Mouse (Mus musculus): ENCODE results near the gene Zc3h7a. TPM values are rescaled to one million over a fixed set of nuclear protein-coding genes. Genes with fewer than 3 reads are reported as not detected.

Zc3h7a gene
- polyA plus RNA-seq, 1 experiment from 2014 or later, result 113 TPM

- Histone ChIP-seq H3K4me3 (ENCODE audit: low read depth, low read length) (no peak overlapping the region), H3K4me1 (ENCODE audit: control insufficient read depth, insufficient read depth, low read length) (no peaks in the 10 kb centered on the region), H3K9me3 (ENCODE audit: control insufficient read depth, low read depth, low read length) (no peaks in the 10 kb centered on the region), H3K9ac (replicated peaks; ENCODE audit: low read depth, low read length) (no peak overlapping the region), H3K4me2 (replicated peaks; ENCODE audit: low read depth, low read length) (no peak overlapping the region), H3K27me3 (ENCODE audit: control insufficient read depth, insufficient read depth, low read length) (no peaks in the 10 kb centered on the region), H3K36me3 (ENCODE audit: control insufficient read depth, insufficient read depth, low read length) (peaks cover 82% of the 10 kb centered on the region), H3K27ac (ENCODE audit: low read length) (no peak overlapping the region)
- WGBS, result 89% methylated on average over 4 of the region's 4 CpGs
- no peak for ATAC-seq (ENCODE audit: insufficient number of reproducible peaks, insufficient read depth, low FRiP score, low read depth)
Observed at GRCm38 (mm10) chr16:11197052-11197451, 20.9 kb upstream of the Zc3h7a start.

DNA sequence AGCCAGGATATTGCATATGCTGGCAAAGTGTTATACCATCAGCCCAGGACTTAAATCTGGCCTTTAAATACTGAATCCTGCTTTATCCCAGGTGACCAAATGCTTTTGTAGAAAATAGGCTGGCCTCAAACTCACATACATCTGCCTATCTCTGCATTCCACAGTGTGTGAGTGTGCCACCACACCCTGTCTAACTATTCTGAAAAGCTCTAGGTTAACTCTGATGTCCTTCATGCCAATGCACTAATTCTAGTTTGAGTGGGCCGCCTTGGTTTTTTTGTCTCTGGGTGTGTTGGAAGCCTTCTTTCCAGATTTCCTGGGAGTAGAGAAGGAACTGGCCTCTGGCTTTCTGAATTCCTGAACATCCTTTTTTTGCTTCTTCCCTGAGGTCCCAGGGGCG is 17.0 kb upstream of the Zc3h7a start:
- no peak overlapping the region for H3K4me3 ChIP-seq (ENCODE audit: low read depth, low read length)
- H3K27me3 ChIP-seq (ENCODE audit: control insufficient read depth, insufficient read depth, low read length), result no peaks in the 10 kb centered on the region
- no peaks in the 10 kb centered on the region for H3K9me3 ChIP-seq (ENCODE audit: control insufficient read depth, low read depth, low read length)
- WGBS, result 98% methylated on average over 2 of the region's 2 CpGs
- H3K4me2 ChIP-seq (replicated peaks; ENCODE audit: low read depth, low read length), result no peak overlapping the region
- no peak for ATAC-seq (ENCODE audit: insufficient number of reproducible peaks, insufficient read depth, low FRiP score, low read depth)
- H3K4me1 ChIP-seq (ENCODE audit: control insufficient read depth, insufficient read depth, low read length), result no peaks in the 10 kb centered on the region
- H3K9ac ChIP-seq (replicated peaks; ENCODE audit: low read depth, low read length), result no peak overlapping the region
- H3K27ac ChIP-seq (ENCODE audit: low read length), result no peak overlapping the region
- peaks cover 55% of the 10 kb centered on the region for H3K36me3 ChIP-seq (ENCODE audit: control insufficient read depth, insufficient read depth, low read length)

GRCm38 (mm10) chr16:11190150-11190549 is 14.0 kb upstream of the Zc3h7a start:
- Histone ChIP-seq H3K9ac (replicated peaks; ENCODE audit: low read depth, low read length) (no peak overlapping the region), H3K4me3 (ENCODE audit: low read depth, low read length) (no peak overlapping the region), H3K9me3 (ENCODE audit: control insufficient read depth, low read depth, low read length) (no peaks in the 10 kb centered on the region), H3K4me1 (ENCODE audit: control insufficient read depth, insufficient read depth, low read length) (no peaks in the 10 kb centered on the region), H3K36me3 (ENCODE audit: control insufficient read depth, insufficient read depth, low read length) (peaks cover 24% of the 10 kb centered on the region), H3K4me2 (replicated peaks; ENCODE audit: low read depth, low read length) (no peak overlapping the region), H3K27me3 (ENCODE audit: control insufficient read depth, insufficient read depth, low read length) (no peaks in the 10 kb centered on the region), H3K27ac (ENCODE audit: low read length) (no peak overlapping the region)
- 87% methylated on average over 7 of the region's 7 CpGs for WGBS
- ATAC-seq (ENCODE audit: insufficient number of reproducible peaks, insufficient read depth, low FRiP score, low read depth), result no peak

DNA sequence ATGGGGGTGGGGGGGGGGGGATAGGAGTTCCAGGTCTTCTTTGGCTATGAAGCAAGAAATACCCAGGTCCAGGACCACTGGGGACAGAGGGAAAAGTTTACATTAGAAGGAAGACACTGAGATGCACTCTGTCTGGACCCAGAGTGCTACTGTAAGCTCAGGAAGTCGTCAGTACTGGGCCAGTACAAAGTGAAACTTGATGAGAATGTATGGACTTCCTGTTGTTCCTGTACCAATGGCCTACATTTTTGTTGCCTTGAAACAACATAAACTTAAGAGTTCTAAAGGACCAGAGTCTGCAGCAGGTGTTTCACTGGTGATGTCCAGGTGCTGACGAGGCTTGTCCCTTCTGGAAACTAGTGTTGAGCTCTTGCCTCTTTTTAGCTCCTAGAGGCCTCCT is 1.2 kb upstream of the Zc3h7a start:
- WGBS, result 59% methylated on average over 2 of the region's 2 CpGs
- Histone ChIP-seq H3K36me3 (ENCODE audit: control insufficient read depth, insufficient read depth, low read length) (no peaks in the 10 kb centered on the region), H3K4me1 (ENCODE audit: control insufficient read depth, insufficient read depth, low read length) (no peaks in the 10 kb centered on the region), H3K4me3 (ENCODE audit: low read depth, low read length) (no peak overlapping the region), H3K9ac (replicated peaks; ENCODE audit: low read depth, low read length) (no peak overlapping the region), H3K9me3 (ENCODE audit: control insufficient read depth, low read depth, low read length) (no peaks in the 10 kb centered on the region), H3K4me2 (replicated peaks; ENCODE audit: low read depth, low read length) (no peak overlapping the region), H3K27me3 (ENCODE audit: control insufficient read depth, insufficient read depth, low read length) (no peaks in the 10 kb centered on the region), H3K27ac (ENCODE audit: low read length) (no peak overlapping the region)
- no peak for ATAC-seq (ENCODE audit: insufficient number of reproducible peaks, insufficient read depth, low FRiP score, low read depth)

DNA sequence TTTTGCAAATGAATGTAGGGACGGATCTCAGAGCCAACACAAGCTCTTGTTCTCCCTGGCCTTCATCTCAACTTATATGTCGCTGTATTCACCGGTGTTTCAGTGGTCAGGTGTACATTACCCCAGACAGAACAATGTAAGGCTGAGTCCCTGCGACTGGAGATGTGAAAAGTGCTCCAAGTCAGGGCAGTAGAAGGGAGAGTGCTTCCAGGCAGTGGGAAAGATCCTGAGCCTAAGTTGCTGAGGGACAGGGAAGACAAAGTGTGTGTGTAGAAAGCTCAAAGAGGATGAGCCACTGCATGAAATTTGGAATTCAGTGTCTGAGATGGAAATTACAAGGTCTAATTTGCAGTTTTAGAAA is 671 bp upstream of the Zc3h7a start:
- no peaks in the 10 kb centered on the region for H3K36me3 ChIP-seq (ENCODE audit: control insufficient read depth, insufficient read depth, low read length)
- WGBS, result 2% methylated on average over 4 of the region's 4 CpGs
- peak overlapping the region; percentile 90 for H3K4me2 ChIP-seq (replicated peaks; ENCODE audit: low read depth, low read length)
- ATAC-seq (ENCODE audit: insufficient number of reproducible peaks, insufficient read depth, low FRiP score, low read depth), result no peak
- H3K4me3 ChIP-seq (ENCODE audit: low read depth, low read length), result peak overlapping the region; percentile 94
- peak overlapping the region; percentile 41 for H3K9ac ChIP-seq (replicated peaks; ENCODE audit: low read depth, low read length)
- no peak overlapping the region for H3K27ac ChIP-seq (ENCODE audit: low read length)
- no peaks in the 10 kb centered on the region for H3K4me1 ChIP-seq (ENCODE audit: control insufficient read depth, insufficient read depth, low read length)
- no peaks in the 10 kb centered on the region for H3K9me3 ChIP-seq (ENCODE audit: control insufficient read depth, low read depth, low read length)
- H3K27me3 ChIP-seq (ENCODE audit: control insufficient read depth, insufficient read depth, low read length), result no peaks in the 10 kb centered on the region

GRCm38 (mm10) chr16:11175489-11176207 is 545 bp downstream of the Zc3h7a start:
- peak overlapping the region; percentile 90 for H3K4me2 ChIP-seq (replicated peaks; ENCODE audit: low read depth, low read length)
- no peaks in the 10 kb centered on the region for H3K36me3 ChIP-seq (ENCODE audit: control insufficient read depth, insufficient read depth, low read length)
- peak overlapping the region; percentile 94 for H3K4me3 ChIP-seq (ENCODE audit: low read depth, low read length)
- peak overlapping the region; percentile 87 for H3K27ac ChIP-seq (ENCODE audit: low read length)
- no peaks in the 10 kb centered on the region for H3K9me3 ChIP-seq (ENCODE audit: control insufficient read depth, low read depth, low read length)
- H3K27me3 ChIP-seq (ENCODE audit: control insufficient read depth, insufficient read depth, low read length), result no peaks in the 10 kb centered on the region
- no peaks in the 10 kb centered on the region for H3K4me1 ChIP-seq (ENCODE audit: control insufficient read depth, insufficient read depth, low read length)
- under 1% methylated on average over 68 of the region's 72 CpGs for WGBS
- peak; percentile 75 for ATAC-seq (ENCODE audit: insufficient number of reproducible peaks, insufficient read depth, low FRiP score, low read depth)
- peak overlapping the region; percentile 81 for H3K9ac ChIP-seq (replicated peaks; ENCODE audit: low read depth, low read length)

DNA sequence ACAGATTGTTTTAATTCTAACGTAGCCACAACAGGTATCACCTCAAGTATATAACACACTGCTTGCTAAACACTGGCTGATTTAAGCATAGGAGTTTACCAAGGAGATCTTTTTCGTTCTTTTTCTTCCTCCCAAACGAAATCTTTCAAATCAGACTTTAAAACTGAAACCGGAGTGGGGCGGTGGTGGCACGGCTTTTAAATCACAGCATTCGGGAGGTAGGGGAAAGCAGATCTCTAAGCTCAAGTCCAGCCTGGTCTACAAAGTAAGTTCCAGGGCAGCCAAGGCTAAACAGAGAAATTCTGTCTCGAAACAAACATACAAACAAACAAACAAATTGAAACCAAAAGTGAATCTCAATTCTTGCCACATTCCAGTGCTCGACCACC is 1.1 kb downstream of the Zc3h7a start:
- H3K27ac ChIP-seq (ENCODE audit: low read length), result peak overlapping the region; percentile 87
- peak overlapping the region; percentile 90 for H3K4me2 ChIP-seq (replicated peaks; ENCODE audit: low read depth, low read length)
- no peaks in the 10 kb centered on the region for H3K4me1 ChIP-seq (ENCODE audit: control insufficient read depth, insufficient read depth, low read length)
- H3K4me3 ChIP-seq (ENCODE audit: low read depth, low read length), result peak overlapping the region; percentile 94
- no peak for ATAC-seq (ENCODE audit: insufficient number of reproducible peaks, insufficient read depth, low FRiP score, low read depth)
- no peaks in the 10 kb centered on the region for H3K9me3 ChIP-seq (ENCODE audit: control insufficient read depth, low read depth, low read length)
- no peaks in the 10 kb centered on the region for H3K27me3 ChIP-seq (ENCODE audit: control insufficient read depth, insufficient read depth, low read length)
- WGBS, result 10% methylated on average over 9 of the region's 9 CpGs
- no peaks in the 10 kb centered on the region for H3K36me3 ChIP-seq (ENCODE audit: control insufficient read depth, insufficient read depth, low read length)
- H3K9ac ChIP-seq (replicated peaks; ENCODE audit: low read depth, low read length), result peak overlapping the region; percentile 81; the same call in 1 of the 2 replicates

DNA sequence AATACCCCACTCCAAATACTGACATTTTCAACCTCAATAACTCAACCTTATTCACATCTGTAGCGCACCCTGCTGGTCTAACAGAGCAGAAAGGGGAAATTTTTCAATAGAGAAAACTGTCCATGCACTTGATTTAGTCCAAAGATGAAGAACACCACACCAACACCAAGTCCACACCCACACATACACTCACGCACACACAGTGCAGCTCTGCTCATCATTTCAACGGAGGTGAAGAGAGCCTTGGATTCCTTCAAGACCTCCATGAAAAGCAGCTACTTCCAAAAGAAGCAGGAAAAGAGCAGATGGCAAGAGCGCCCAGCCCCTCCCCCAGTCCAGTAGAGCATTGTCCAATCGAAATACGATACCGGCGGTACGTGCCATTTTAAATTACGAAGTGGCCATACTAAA is 1.5 kb downstream of the Zc3h7a start:
- Histone ChIP-seq H3K4me1 (ENCODE audit: control insufficient read depth, insufficient read depth, low read length) (no peaks in the 10 kb centered on the region), H3K9ac (replicated peaks; ENCODE audit: low read depth, low read length) (peak overlapping the region; percentile 81; the same call in 1 of the 2 replicates), H3K27ac (ENCODE audit: low read length) (peak overlapping the region; percentile 87), H3K36me3 (ENCODE audit: control insufficient read depth, insufficient read depth, low read length) (no peaks in the 10 kb centered on the region), H3K4me2 (replicated peaks; ENCODE audit: low read depth, low read length) (peak overlapping the region; percentile 90), H3K27me3 (ENCODE audit: control insufficient read depth, insufficient read depth, low read length) (no peaks in the 10 kb centered on the region), H3K9me3 (ENCODE audit: control insufficient read depth, low read depth, low read length) (no peaks in the 10 kb centered on the region), H3K4me3 (ENCODE audit: low read depth, low read length) (peak overlapping the region; percentile 94)
- no peak for ATAC-seq (ENCODE audit: insufficient number of reproducible peaks, insufficient read depth, low FRiP score, low read depth)
- WGBS, result 13% methylated on average over 10 of the region's 10 CpGs

GRCm38 (mm10) chr16:11171679-11172078 is 4.5 kb downstream of the Zc3h7a start:
- H3K27ac ChIP-seq (ENCODE audit: low read length), result no peak overlapping the region
- ATAC-seq (ENCODE audit: insufficient number of reproducible peaks, insufficient read depth, low FRiP score, low read depth), result no peak

More at GRCm38 (mm10) chr16:11171679-11172078, 4.5 kb downstream of the Zc3h7a start:
- Histone ChIP-seq H3K9ac (replicated peaks; ENCODE audit: low read depth, low read length) (no peak overlapping the region), H3K4me2 (replicated peaks; ENCODE audit: low read depth, low read length) (no peak overlapping the region), H3K4me3 (ENCODE audit: low read depth, low read length) (no peak overlapping the region), H3K27me3 (ENCODE audit: control insufficient read depth, insufficient read depth, low read length) (no peaks in the 10 kb centered on the region), H3K36me3 (ENCODE audit: control insufficient read depth, insufficient read depth, low read length) (no peaks in the 10 kb centered on the region), H3K9me3 (ENCODE audit: control insufficient read depth, low read depth, low read length) (no peaks in the 10 kb centered on the region), H3K4me1 (ENCODE audit: control insufficient read depth, insufficient read depth, low read length) (no peaks in the 10 kb centered on the region)
- 91% methylated on average over 6 of the region's 6 CpGs for WGBS

Measured in stomach, embryonic 14.5 days (tissue).